Mouse (Mus musculus) adrenal gland, postnatal 4 days (tissue): ENCODE results near the gene Dnajc5. TPM values are rescaled to one million over a fixed set of nuclear protein-coding genes. Genes with fewer than 3 reads are reported as not detected.
"Not testable (repeated sequence)": the region's sequence is repeated elsewhere in the genome, so short reads cannot be mapped to it uniquely, and the experiment has no call there.

Experiments
- DNase-seq, 2 experiments: peaks; one replicate each; pipeline ENCODE4 v3.0.0; 2021 to 2022; ENCODE audit warnings: low spot score in 2 of 2, mixed read lengths in 2 of 2
- long read RNA-seq, 2 experiments: library from polyadenylated mRNA; stranded (forward); transcript quantifications; one replicate each; pipeline ENCODE4 v2.0.0; 2021
- total RNA-seq, 2 experiments: library from RNA; stranded (reverse); gene quantifications; 2 replicates each; pipeline ENCODE4 v1.2.3; 2021

Gene Dnajc5
- total RNA-seq, result 100 to 1,000 TPM; 120 to 131 TPM
- long read RNA-seq, experiment 1, full-length matches to known transcripts, result 30 of 46 reads
- long read RNA-seq, experiment 1, partial matches to known transcripts, result 4 of 46 reads
- long read RNA-seq, experiment 1, other reads (novel, unspliced or antisense), result 12 of 46 reads
- long read RNA-seq, experiment 2, full-length matches to known transcripts, result 46 of 92 reads
- long read RNA-seq, experiment 2, partial matches to known transcripts, result 11 of 92 reads
- long read RNA-seq, experiment 2, other reads (novel, unspliced or antisense), result 35 of 92 reads

DNA sequence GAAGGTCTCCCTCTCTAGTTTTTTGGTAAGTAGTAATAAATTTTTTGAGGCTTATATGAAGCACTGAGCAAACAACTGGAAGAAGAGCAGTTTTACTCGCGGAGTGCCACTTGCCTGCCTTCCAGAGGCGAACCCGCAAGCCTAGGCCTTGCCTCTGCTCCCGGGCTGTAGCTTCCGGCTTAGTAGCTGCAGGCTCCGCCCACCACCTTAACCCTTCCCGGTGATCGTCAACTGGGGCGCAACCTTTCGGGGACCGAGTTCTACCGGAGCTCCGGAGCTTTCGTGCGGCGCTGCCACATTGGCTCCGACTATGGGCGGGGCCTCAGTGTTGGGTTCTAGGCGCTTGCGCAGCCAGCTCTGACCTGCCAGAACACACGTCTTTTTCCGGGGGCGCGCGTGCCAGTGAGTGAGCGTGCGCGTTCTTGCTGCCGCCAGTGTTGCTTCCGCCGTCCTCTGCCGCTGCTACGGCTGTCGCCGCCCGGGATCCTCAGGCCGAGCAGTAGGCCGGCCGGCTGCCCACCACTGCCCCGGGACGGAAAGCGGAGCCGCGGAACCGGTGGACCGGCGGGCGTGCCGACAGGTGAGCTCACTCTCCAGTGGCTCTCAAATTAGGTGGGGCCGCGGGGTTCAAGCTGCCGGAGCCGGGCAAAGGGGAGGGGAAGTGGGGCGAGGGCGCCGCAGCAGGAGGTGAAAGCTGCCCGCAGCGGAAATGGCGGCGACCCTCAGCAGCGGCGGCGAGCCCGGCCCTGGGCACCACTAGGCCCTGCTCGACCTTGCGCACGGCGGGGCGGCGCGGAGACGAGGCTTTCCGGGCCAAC is at the start of gene Dnajc5:
Gene Dnajc5 (plus strand): TSS at position 368 of the 818 bp plus-strand sequence.
- peak; percentile 77 to 96 for DNase-seq

DNA sequence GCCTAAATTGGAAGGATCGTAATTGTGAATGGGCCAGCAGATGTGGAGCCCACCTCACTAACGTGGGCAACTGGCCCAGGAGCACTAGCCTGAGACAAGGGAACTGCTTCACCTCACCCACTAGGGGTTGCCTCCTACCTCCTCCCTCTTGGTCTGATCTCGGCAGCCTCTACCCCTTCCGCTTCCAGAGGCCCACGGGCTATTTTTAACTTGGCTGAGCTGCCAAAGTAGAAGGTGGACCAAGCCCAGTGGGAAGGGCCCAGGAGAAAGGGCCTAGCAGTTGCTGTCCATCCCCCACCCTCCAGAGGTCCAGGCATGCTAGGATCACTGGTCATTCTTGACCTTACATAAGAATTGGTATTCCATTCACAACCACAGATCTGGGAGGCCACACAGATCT is 49.0 kb upstream of the Dnajc5 start:
- no peak for DNase-seq

DNA sequence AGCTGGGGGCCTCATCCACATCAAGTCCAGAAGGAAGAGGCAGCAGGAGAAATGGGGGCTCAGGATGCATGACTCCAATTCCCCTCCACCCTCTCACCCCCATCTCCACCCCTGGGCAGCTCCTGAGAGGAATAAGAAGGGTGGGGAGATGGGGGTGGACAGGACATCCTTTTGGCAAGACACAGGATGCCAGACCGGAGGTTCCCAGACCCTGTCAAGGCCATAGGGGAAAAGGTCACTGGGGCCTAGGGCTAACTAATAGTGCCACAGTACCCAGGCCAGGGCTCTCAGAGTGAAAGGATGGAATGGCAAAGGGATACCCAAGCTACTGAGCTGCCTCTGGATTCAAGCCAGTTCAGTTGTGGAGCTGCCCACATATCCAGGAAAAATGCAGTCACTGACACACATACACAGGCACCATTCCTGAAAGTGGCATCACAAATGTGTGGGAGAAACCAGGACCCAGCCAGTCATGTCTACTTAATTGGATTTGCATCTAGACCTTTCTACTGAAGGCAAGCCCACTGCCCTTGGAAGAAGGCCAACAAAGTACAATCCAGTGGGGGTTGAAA is 47.9 kb upstream of the Dnajc5 start:
- no peak for DNase-seq

DNA sequence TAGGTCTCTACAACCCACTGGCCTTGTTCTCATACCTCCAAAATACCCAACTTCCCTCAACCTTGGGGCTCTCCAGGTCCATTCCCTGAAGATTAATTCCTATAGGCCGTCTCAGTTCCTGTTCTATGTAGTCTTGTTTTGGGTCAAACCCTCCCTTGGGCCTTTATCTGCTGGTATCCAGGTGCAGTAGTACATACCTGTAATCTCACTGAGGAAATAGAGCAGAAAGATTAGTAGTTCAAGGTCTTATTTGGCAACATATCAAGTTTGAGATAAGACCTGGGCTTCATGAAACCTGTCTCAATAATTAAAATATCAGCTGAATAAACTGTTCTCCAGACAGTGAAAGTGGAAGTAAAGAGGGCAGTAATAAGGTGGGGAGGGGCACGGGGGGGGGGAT is 37.2 kb upstream of the Dnajc5 start:
- DNase-seq, result no peak

DNA sequence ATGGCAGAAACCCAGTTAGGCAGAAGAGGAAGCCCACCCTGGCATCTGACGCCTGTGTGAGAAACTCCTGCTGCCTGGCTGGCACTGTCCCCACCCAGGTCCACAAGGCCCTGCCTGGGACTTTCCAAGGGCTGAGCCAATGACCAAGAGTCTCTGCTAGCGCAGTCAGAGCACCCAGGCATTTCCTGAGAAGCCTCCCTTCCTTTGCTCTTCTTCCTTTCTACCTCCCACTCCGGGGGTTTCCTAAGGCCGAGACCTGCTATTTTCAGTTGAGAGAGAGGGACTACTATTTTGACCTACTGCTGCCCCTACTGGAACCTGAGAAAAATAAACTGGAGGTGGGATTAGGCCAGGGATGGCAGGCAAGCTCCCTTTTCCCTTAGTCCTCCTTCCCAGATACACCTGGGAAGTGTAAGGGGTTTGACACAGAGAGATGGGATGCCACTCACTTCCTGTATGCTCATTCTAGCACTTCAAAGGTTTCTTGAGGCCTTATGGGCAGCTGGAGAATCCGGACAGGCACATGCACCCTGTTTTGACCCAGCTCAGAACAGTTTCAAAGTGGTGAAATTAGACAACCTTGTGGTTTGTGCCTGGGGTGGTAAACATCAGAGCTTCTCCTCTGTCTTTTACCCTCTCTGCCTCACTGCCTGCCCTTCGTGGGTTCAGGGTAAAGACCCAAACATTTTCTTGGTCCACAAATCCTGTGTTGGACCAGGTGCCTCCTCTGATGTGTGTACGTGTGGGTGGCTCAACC is 36.5 kb upstream of the Dnajc5 start:
- no peak for DNase-seq

DNA sequence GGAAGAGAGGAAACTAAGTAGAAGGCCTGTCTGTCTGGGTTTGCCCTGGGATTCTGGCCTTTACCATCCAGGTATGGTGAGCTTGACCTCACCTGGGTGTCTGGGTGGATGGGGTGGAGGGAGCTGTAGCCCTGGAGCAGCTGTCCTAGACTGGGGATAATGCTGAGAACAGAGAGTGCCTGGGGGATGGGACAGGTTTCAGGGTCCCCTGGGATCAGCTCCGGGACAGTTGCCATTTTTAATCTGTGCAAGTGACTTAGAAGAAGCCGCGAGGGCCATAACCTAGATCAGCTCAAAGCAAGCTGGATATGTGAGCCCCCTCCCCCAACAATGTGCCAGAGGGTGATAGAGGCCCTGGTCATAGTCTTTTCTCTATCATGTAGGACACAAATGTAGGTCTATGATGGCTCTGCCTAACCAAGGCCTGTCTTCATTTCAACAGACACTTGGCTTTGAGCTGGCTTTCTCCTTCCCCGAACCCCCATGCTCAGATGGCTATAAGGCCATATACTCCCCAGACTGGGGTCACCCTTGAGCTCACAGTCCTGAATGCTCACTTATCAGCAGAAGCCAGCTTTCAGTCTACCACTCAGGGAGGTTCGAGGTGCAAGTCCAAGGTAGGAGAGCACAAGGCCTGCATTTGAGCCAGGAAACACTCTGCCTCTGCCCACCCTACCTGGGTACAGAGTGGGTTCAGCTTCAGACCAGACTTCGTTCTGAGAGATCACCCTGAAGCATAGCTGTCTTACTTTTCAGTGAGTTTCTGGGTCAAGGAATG is 35.6 kb upstream of the Dnajc5 start:
- DNase-seq, result no peak

DNA sequence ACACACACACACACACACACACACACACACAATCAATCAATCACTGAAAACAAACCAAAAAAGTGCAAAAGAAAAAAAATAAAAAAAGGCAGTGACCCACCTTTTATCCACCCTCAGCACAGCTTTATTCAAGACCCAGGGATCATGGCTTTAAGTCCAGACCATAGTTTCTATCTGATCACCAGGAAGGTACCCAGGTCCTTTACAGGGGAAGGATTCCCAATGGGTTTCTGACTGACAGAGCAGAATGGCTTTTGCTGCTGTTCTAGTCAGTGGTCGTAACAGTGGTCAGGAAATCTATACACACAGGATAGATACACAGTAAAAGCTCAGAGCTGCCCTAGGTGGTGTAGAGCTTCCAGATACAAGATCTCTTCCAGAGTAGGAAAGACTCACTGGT is 34.5 kb upstream of the Dnajc5 start:
- DNase-seq, result no peak

DNA sequence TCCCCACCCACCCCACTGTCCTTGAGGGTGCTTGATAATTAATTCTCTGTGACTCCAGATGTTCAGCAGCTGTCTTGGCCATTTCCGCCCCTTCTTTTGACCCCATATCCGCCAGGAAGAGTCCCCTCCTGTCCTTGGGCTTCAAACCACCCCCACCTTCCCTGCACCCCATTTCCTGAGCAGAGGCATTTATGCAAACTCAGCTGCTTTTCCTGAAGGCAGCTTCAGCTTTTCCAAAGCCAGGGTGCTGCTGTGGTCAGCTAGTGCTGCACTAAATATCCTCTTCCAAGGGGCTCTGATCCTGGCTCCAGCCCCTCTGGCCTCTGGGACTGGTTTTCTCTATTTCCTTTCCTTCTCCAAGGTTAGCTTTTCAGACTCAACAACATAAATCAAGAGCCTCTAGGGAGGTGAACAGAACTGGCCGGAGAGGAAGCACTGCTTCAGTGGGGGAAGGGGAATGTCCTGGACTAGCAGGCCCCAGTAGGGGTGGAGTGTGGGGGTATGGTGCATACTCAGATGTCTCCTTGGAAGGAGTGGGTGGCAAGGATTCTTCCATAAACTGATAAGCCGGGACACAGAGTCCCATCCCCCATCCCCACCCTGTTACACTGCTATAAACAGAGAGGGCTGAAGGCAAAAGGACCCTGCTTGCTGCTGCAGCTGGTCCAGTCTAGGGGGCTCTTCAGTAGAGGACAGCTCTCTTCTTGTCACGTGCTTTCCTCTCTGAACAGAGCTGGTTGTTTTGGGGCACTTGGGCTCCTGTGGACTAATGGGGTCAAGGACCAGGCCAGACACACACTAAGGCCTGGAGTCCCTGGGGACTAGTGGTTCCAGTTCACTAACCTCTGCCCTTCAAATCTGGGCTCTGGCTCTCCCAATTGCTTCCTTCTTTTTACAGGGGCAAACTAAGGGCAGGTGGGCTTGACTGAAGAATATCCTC is 32.7 kb upstream of the Dnajc5 start:
- peak in 1 of 2 experiments; percentile 56 for DNase-seq

DNA sequence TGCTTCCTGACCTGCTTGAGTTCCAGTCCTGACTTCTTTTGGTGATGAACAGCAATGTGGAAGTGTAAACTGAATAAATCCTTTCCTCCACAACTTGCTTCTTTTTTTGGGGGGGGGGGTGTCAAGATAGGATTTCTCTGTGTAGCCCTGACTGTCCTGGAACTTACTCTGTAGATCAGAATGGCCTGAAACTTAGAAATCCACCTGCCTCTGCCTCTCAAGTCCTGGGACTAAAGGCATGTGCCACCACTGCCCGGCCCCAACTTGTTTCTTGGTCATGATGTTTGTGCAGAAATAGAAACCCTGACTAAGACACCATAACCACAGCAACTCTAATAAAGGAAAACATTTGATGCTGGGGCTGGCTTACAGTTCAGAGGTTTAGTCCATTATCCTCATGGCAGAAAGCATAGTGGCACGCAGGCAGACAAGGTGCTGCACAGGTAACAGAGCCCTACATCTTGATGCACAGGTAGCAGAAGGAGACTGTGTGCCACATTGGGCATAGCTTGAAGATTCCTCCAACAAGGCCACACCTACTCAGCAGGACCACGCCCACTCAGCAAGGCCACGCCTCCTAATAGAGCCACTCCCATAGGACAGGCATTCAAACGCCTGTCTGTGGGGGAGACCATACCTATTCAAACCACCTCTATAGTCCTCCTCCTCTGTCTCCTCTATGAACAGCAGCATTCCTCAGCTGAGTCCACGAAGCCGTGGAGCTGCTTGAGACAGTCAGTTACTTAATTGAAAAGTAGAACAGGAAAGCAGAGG is 28.7 kb upstream of the Dnajc5 start:
- DNase-seq, result no peak

DNA sequence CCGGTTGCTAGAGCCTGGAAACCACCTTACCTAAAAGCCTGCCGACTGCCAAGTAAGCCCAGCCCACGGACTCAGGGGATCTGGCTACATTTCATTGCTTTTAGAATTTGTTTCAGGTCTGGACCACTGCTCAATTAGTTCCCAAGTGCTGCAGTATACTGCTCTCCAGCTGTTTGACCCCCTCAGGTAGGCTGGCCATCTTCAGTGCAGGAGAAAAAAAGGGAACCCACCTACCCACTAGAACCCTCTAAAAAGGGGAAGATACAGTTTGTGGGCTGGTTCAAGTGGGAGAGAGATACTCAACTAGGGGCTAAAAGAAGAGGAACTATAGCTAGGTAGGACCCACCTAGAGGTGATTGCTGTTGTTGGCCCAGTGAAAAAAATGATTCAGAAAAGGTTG is 28.1 kb upstream of the Dnajc5 start:
- no peak for DNase-seq

DNA sequence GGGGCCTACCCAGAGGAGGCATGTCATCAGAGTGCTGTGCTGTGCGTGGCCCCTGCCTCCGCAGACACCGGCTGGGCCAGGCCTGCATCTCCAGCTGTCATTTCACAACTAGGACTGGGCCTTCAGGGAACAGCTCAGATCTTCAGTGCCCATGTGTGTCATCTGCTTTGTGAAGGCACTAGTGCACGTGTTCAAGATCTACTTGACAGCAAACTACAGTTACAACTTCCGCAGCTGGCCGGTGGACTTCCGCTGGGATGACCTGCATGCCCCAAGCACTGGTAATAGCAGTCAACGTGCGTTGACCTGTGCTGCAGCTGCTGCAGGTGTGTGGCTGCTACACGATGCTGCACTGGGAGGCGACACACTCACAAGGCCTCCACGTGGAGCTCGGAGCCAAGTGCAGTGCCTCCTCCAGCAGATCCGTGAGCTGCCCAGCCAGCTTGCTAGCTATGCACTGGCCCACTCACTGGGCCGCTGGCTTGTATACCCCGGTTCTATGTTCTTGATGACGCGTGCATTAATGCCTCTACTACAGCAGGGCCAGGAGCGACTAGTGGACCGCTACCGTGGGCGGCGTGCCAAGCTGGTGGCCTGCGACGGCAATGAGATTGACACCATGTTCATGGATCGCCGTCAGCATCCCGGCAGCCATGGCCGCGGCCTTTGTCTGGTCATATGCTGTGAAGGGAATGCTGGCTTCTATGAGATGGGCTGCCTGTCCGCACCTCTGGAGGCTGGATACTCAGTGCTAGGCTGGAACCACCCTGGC is 26.9 kb upstream of the Dnajc5 start, which contains the start of gene Abhd16b:
Gene Abhd16b (plus strand): TSS at position 51 of the 772 bp plus-strand sequence.
- DNase-seq, result no peak

DNA sequence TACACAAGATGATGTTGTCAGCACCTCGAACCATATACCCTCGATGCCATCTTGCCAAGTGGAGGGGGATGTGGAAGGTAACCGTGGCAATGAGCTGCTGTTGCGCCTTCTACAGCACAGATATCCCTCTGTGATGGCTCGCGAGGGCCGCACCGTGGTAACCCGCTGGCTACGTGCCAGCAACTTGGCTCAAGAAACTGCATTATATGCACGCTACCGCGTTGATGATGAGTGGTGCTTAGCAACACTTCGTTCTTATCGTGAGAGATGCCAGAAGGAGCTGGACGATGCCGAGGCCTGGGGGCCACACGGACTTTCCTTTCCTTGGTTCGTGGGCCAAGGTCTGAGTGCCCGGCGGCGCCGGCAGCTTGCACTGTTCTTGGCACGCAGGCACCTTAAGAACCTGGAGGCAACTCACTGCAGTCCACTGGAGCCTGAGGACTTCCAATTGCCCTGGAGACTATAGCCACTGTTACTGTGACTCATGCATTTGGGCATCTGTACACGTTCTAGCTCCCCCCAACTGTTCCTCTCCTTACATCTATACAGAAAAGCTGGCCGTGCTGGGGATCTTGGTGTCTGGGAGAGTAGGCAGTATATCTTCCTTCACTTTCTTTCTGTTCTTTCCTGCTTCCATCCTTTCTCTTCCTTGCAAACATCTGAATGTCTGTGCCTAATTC is 25.9 kb upstream of the Dnajc5 start:
- no peak for DNase-seq

DNA sequence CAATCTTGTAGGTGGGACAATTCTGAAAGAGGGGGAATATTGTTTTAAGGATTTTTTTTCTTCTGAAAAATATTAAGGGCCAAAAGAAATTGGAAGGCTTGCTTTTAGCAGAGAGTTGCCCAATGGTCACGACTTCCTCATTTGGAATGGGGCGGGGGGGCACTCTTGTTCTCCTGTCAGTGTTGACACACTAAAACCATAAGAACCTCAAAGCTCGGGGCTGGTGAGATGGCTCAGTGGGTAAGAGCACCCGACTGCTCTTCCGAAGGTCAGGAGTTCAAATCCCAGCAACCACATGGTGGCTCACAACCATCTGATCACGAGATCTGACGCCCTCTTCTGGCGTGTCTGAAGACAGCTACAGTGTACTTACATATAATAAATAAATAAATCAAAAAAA is 24.4 kb upstream of the Dnajc5 start:
- DNase-seq, result not testable (repeated sequence)

DNA sequence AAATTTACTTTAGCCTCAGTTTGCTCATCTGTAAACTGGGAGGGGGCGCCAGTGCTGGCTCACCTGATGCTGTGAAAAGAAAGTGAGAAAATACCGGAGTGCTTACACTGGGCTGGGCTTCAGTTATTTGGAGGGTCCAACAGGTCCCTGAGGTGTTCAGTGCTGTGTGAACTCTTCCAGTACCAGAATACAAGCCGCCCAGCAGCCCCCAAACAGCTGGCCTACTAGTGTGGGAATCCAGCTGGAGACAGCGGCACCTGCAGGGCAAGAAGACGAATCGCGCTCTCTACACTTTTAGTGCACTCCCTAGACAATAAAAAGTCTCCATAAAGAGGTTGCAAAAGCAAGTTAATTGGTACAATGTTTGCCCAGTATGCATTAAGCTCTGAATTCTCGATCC is 24.0 kb upstream of the Dnajc5 start:
- peak in 1 of 2 experiments; percentile 55 for DNase-seq

DNA sequence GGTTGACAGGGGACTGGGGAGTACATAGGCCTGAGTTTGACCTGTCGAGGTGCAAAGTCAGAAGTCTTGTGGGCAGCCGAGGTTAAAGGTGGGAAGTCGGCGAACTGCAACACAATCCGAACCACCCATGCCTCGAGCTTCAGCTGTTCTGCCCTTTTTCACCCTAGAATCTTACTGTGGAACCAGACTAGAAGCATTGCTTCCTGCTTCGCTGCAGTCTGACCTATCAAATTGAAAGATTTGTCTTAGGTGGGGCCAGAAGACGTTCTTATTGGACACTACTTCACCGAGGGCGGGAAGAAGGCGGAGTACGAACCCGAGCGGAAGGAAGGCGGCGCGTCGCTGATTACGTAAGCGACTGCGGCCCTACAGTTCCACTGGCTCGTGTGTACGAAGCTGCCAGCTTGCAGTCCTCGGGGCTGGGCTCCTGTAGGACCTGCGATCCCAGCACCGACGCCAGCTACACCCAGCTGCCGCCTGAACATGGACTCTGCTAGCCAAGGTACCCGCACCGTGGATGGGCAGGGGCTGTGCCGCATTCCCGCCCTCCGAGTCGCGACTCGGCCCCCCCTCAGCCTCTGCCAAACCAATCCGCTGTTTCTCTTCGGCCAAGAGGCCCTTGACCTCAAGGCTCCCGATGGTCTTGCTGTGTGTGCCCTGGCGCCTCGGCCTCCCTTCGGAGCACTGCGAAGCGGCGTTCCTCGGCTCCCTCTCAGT is 23.3 kb upstream of the Dnajc5 start, which contains the start of gene Tpd52l2:
Gene Tpd52l2 (plus strand): TSS at position 312 of the 717 bp plus-strand sequence.
- peak; percentile 71 to 83 for DNase-seq

DNA sequence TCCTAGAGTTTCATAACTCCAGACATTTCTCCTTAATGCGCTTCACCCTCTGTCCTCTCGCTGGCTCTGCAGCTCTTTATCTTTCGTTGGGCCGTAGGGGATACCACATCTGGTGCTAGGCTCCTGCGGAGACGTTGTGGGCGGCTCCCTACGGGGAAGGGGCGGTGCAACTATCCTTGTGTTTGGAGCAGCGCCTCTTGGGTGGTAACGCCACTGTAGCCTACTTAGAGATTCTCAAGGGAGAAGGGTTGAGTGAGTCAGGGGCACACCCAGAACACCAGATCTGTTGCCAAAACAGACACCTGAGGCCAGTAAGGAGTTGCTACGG is 22.8 kb upstream of the Dnajc5 start:
- peak in 1 of 2 experiments; percentile 40 for DNase-seq

DNA sequence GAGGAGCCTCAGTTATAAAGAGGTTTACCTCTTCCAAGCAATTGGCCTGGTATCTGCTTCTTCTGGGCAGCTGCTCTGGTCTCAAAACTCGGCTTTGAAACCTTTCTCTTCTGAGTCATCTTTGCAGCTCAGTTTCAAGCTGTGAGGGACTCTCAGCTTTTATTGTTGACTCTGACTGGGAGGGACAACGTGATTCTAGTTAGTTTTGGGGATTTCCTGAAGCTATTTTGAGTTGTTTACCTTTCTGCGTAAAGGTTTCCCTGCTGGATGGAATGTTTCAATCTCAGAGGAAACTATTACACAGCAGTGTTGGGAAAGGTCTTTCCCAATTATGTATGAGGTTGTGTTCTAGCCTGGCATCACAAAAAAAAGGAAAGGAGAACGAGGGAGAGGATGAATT is 21.6 kb upstream of the Dnajc5 start:
- no peak for DNase-seq
